Mouse (Mus musculus) embryo, embryonic 11 days (tissue): ENCODE measurements at regions not wholly inside any gene's neighbourhood (a gene's known extent, or its start where the extent isn't known, plus 50 kb on each side); places are given as distances from the start of the nearest gene placed in this dataset.

Experiments
- DNase-seq: peaks from one replicate; pipeline ENCODE4 v3.0.0-alpha.2; 2015

GRCm38 (mm10) chr11:90981626-90982025 is 293.5 kb upstream of the Tom1l1 start:
- DNase-seq: no peak

GRCm38 (mm10) chr11:90978234-90978633 is 290.1 kb upstream of the Tom1l1 start:
- no peak for DNase-seq

GRCm38 (mm10) chr11:90941076-90941475 is 252.9 kb upstream of the Tom1l1 start:
- DNase-seq: no peak

GRCm38 (mm10) chr11:90925738-90926137 is 237.6 kb upstream of the Tom1l1 start:
- DNase-seq: no peak

GRCm38 (mm10) chr11:90917782-90918181 is 229.6 kb upstream of the Tom1l1 start:
- DNase-seq: peak; percentile 2

GRCm38 (mm10) chr11:90894236-90894635 is 206.1 kb upstream of the Tom1l1 start:
- DNase-seq: no peak

- no peak for DNase-seq
These were observed 185.0 kb upstream of the Tom1l1 start for GRCm38 (mm10) chr11:90873122-90873521.

GRCm38 (mm10) chr11:90871686-90872085 is 183.5 kb upstream of the Tom1l1 start:
- no peak for DNase-seq

GRCm38 (mm10) chr11:90863981-90864760 is 176.0 kb upstream of the Tom1l1 start:
- DNase-seq: no peak

GRCm38 (mm10) chr11:90855731-90856130 is 167.6 kb upstream of the Tom1l1 start:
- no peak for DNase-seq

- no peak for DNase-seq
These were observed 167.2 kb upstream of the Tom1l1 start for GRCm38 (mm10) chr11:90855324-90855723.

GRCm38 (mm10) chr11:90851221-90851620 is 163.1 kb upstream of the Tom1l1 start:
- no peak for DNase-seq

GRCm38 (mm10) chr11:90844925-90845319 is 156.8 kb upstream of the Tom1l1 start:
- peak; percentile 40 for DNase-seq

GRCm38 (mm10) chr11:90844266-90844924 is 156.2 kb upstream of the Tom1l1 start:
- peak; percentile 23 for DNase-seq

GRCm38 (mm10) chr11:90838161-90838560 is 150.0 kb upstream of the Tom1l1 start:
- DNase-seq: no peak

- no peak for DNase-seq
These were observed 136.6 kb upstream of the Tom1l1 start for GRCm38 (mm10) chr11:90824761-90825160.

GRCm38 (mm10) chr11:90816727-90817126 is 128.6 kb upstream of the Tom1l1 start:
- DNase-seq: no peak

GRCm38 (mm10) chr11:90814471-90814870 is 126.3 kb upstream of the Tom1l1 start:
- no peak for DNase-seq

- DNase-seq: no peak
These were observed 124.8 kb upstream of the Tom1l1 start for GRCm38 (mm10) chr11:90812971-90813370.

- DNase-seq: no peak
These were observed 124.4 kb upstream of the Tom1l1 start for GRCm38 (mm10) chr11:90812530-90812929.

- peak; percentile 14 for DNase-seq
These were observed 120.3 kb upstream of the Tom1l1 start for GRCm38 (mm10) chr11:90808443-90808842.

- no peak for DNase-seq
These were observed 119.2 kb upstream of the Tom1l1 start for GRCm38 (mm10) chr11:90807343-90807742.

- DNase-seq: no peak
These were observed 114.6 kb upstream of the Tom1l1 start for GRCm38 (mm10) chr11:90802569-90803363.

GRCm38 (mm10) chr11:90797577-90797976 is 109.4 kb upstream of the Tom1l1 start:
- DNase-seq: no peak
